Mouse (Mus musculus) heart, postnatal 0 days (tissue): ENCODE data around the gene Zcchc24. TPM values are rescaled to one million over a fixed set of nuclear protein-coding genes. Genes with fewer than 3 reads are reported as not detected.
A peak's percentile ranks its signal among the peaks of the same experiment; 100 is the strongest.

Experiments
- ATAC-seq: fragments of 200-750 bp; cut with Nextera tagmentation; 2 replicates; pipeline ENCODE4 v1.8.0; 2017; ENCODE audit warnings: low read depth, moderate number of reproducible peaks, moderate library complexity; ENCODE audit not compliant: insufficient read depth
- DNase-seq: peaks from one replicate; pipeline ENCODE4 v3.0.0-alpha.2; 2016; ENCODE audit warnings: low spot score
- H3K27ac ChIP-seq: fragments of 300-500 bp; sonication (generic); 2 replicates; pipeline ENCODE4 v1.5.1; 2014; ENCODE audit warnings: low read depth, mild to moderate bottlenecking
- H3K27me3 ChIP-seq: fragments of 300-500 bp; sonication (generic); 2 replicates; pipeline ENCODE4 v1.6.1; 2014; ENCODE audit warnings: low read length, mixed read lengths; ENCODE audit not compliant: control insufficient read depth, insufficient read depth
- H3K36me3 ChIP-seq: fragments of 300-500 bp; sonication (generic); replicated peaks from 2 replicates; pipeline ENCODE4 v1.6.1; 2014; ENCODE audit warnings: low read length, mixed read lengths; ENCODE audit not compliant: control insufficient read depth, insufficient read depth
- H3K4me1 ChIP-seq: fragments of 300-500 bp; sonication (generic); 2 replicates; pipeline ENCODE4 v1.6.1; 2014; ENCODE audit warnings: antibody characterized with exemption; ENCODE audit not compliant: control insufficient read depth, insufficient read depth
- H3K4me2 ChIP-seq: fragments of 300-500 bp; sonication (generic); 2 replicates; pipeline ENCODE4 v1.6.1; 2014; ENCODE audit warnings: low read depth, mild to moderate bottlenecking, low read length, moderate library complexity
- H3K4me3 ChIP-seq: fragments of 300-500 bp; sonication (generic); 2 replicates; pipeline ENCODE4 v1.5.1; 2014; ENCODE audit warnings: low read depth, low read length
- H3K9ac ChIP-seq: fragments of 300-500 bp; sonication (generic); replicated peaks from 2 replicates; pipeline ENCODE4 v1.6.1; 2014; ENCODE audit warnings: low read depth, low read length, mixed read lengths
- H3K9me3 ChIP-seq: fragments of 300-500 bp; sonication (generic); replicated peaks from 2 replicates; pipeline ENCODE4 v1.6.1; 2016; ENCODE audit warnings: low read length; ENCODE audit not compliant: control insufficient read depth
- CTCF ChIP-seq: IDR thresholded peaks from 2 replicates; pipeline ENCODE4 v1.5.1; 2016; ENCODE audit warnings: antibody characterized with exemption, control low read depth, low read depth
- EP300 ChIP-seq: IDR thresholded peaks from 2 replicates; pipeline ENCODE4 v1.6.1; 2016; ENCODE audit warnings: antibody characterized with exemption, low read depth
- WGBS: fragments of 180-500 bp; shearing (Covaris S2); extraction: QIAGEN DNeasy Blood & Tissue Kit; methylation state at CpG from one replicate; pipeline ENCODE4 v1.1.7; 2014; 5-methylcytosine and 5-hydroxymethylcytosine counted together
- polyA plus RNA-seq: library from polyadenylated mRNA; unstranded; fragments of >200 nt; fragmentation: Nextera tagmentation; extraction: Ambion mirVana; gene quantifications from 2 replicates; pipeline ENCODE4 v1.2.1, GENCODE M21; 2015
- total RNA-seq: library from RNA; depleted of rRNA; stranded (reverse); fragments of >200 nt; gene quantifications from 2 replicates; pipeline ENCODE4 v1.2.3, GENCODE M21; 2014; ENCODE audit warnings: low replicate concordance

The Zcchc24 gene
- total and polyA plus RNA-seq, 2 experiments from 2014 or later, result 18.5 to 40.3 TPM

- WGBS, result 19% methylated on average over 17 of the region's 17 CpGs
- ATAC-seq (peak; percentile 47), DNase-seq (peak; percentile 72)
- 0 out of 2 replicates have a peak overlapping the region, but pooled peaks have one; percentile 6 for H3K4me2 ChIP-seq
- H3K36me3 ChIP-seq, result peaks cover 7% of the 10 kb centered on the region; the same call in 1 of the 2 replicates
- peaks cover 52% of the 10 kb centered on the region for H3K4me1 ChIP-seq
- H3K27me3 ChIP-seq, result no peaks in the 10 kb centered on the region
- peak overlapping the region; percentile 88 for H3K27ac ChIP-seq
- H3K9me3 ChIP-seq, result no peaks in the 10 kb centered on the region
- peak overlapping the region; percentile 20; the same call in 1 of the 2 replicates for H3K9ac ChIP-seq
- no peak overlapping the region for H3K4me3 ChIP-seq
- TF ChIP-seq EP300 (no peak), CTCF (no peak)
Observed at GRCm38 (mm10) chr14:25734736-25735716, 33.8 kb downstream of the Zcchc24 start.

- ATAC-seq (no peak), DNase-seq (no peak)
- H3K36me3 ChIP-seq, result no peaks in the 10 kb centered on the region; the same call in 1 of the 2 replicates
- H3K9ac ChIP-seq, result no peak overlapping the region
- no peak overlapping the region for H3K27ac ChIP-seq
- H3K4me3 ChIP-seq, result no peak overlapping the region
- no peak overlapping the region for H3K4me2 ChIP-seq
- TF ChIP-seq CTCF (no peak), EP300 (no peak)
- H3K4me1 ChIP-seq, result peaks cover 20% of the 10 kb centered on the region
- 71% methylated on average over 5 of the region's 5 CpGs for WGBS
- no peaks in the 10 kb centered on the region for H3K27me3 ChIP-seq
- no peaks in the 10 kb centered on the region for H3K9me3 ChIP-seq
Observed at GRCm38 (mm10) chr14:25727149-25727510, 41.7 kb downstream of the Zcchc24 start.

- H3K9me3 ChIP-seq, result no peaks in the 10 kb centered on the region
- peaks cover 20% of the 10 kb centered on the region for H3K4me1 ChIP-seq
- DNase-seq (peak; percentile 67), ATAC-seq (peak; percentile 18; the same call in 1 of the 2 replicates)
- no peak overlapping the region for H3K4me2 ChIP-seq
- 49% methylated on average over 20 of the region's 20 CpGs for WGBS
- no peak overlapping the region for H3K27ac ChIP-seq
- no peak overlapping the region for H3K4me3 ChIP-seq
- TF ChIP-seq EP300, result no peak
- TF ChIP-seq CTCF, result peak; percentile 87
- H3K9ac ChIP-seq, result no peak overlapping the region
- H3K27me3 ChIP-seq, result no peaks in the 10 kb centered on the region
- H3K36me3 ChIP-seq, result peaks cover 3% of the 10 kb centered on the region; the same call in 1 of the 2 replicates
Observed at GRCm38 (mm10) chr14:25726226-25727148, 42.4 kb downstream of the Zcchc24 start.

GRCm38 (mm10) chr14:25725690-25726089 is 43.1 kb downstream of the Zcchc24 start:
- Histone ChIP-seq H3K4me2 (no peak overlapping the region), H3K9me3 (no peaks in the 10 kb centered on the region), H3K4me1 (peaks cover 20% of the 10 kb centered on the region), H3K36me3 (peaks cover 10% of the 10 kb centered on the region; the same call in 1 of the 2 replicates), H3K9ac (0 out of 2 replicates have a peak overlapping the region, but pooled peaks have one; percentile 7), H3K27ac (peak overlapping the region; percentile 70; the same call in 1 of the 2 replicates), H3K4me3 (no peak overlapping the region), H3K27me3 (no peaks in the 10 kb centered on the region)
- WGBS, result 34% methylated on average over 4 of the region's 4 CpGs
- no peak for TF ChIP-seq CTCF
- no peak for TF ChIP-seq EP300
- DNase-seq, result no peak
- ATAC-seq, result no peak; the same call in 1 of the 2 replicates

GRCm38 (mm10) chr14:25725032-25725497 is 43.8 kb downstream of the Zcchc24 start:
- Histone ChIP-seq H3K4me3 (no peak overlapping the region), H3K27ac (peak overlapping the region; percentile 70), H3K9ac (0 out of 2 replicates have a peak overlapping the region, but pooled peaks have one; percentile 20), H3K36me3 (peaks cover 10% of the 10 kb centered on the region; the same call in 1 of the 2 replicates), H3K27me3 (no peaks in the 10 kb centered on the region), H3K4me2 (no peak overlapping the region), H3K9me3 (no peaks in the 10 kb centered on the region), H3K4me1 (peaks cover 20% of the 10 kb centered on the region)
- WGBS, result 75% methylated on average over 11 of the region's 11 CpGs
- DNase-seq (no peak), ATAC-seq (peak; percentile 55)
- TF ChIP-seq CTCF (no peak), EP300 (no peak)
